Mouse (Mus musculus) embryonic facial prominence, embryonic 11.5 days (tissue): Measurements from ENCODE around the gene Olfr1155. TPM values are rescaled to one million over a fixed set of nuclear protein-coding genes. Genes with fewer than 3 reads are reported as not detected.

Source experiments
- polyA plus RNA-seq: library from polyadenylated mRNA; unstranded; fragments of >200 nt; fragmentation: Nextera tagmentation; extraction: Ambion mirVana; gene quantifications from 2 replicates; pipeline ENCODE4 v1.2.1, GENCODE M21; 2014

Olfr1155 gene
- polyA plus RNA-seq, 1 experiment from 2014 or later, result not detected

Other genes with a start within 250 kb of the Olfr1155 start
- gene Olfr1137, start 232.0 kb downstream of the Olfr1155 start, polyA plus RNA-seq, result not detected in 2 replicates
- gene Olfr1138, start 205.2 kb downstream of the Olfr1155 start, polyA plus RNA-seq, result not detected in 2 replicates
- gene Olfr1140, start 201.4 kb downstream of the Olfr1155 start, polyA plus RNA-seq, result not detected in 2 replicates
- gene Olfr1141, start 191.1 kb downstream of the Olfr1155 start, polyA plus RNA-seq, result not detected in 2 replicates
- not detected in 2 replicates for gene Olfr152, start 165.7 kb downstream of the Olfr1155 start, polyA plus RNA-seq
- gene Olfr1143, start 144.5 kb downstream of the Olfr1155 start, polyA plus RNA-seq, result 0.17 TPM in 1 of 2 replicates, not detected in the other
- gene Olfr1145, start 135.3 kb downstream of the Olfr1155 start, polyA plus RNA-seq, result not detected in 2 replicates
- not detected in 2 replicates for gene Olfr1148, start 114.6 kb downstream of the Olfr1155 start, polyA plus RNA-seq
- not detected in 2 replicates for gene Olfr1150-ps1, start 101.1 kb downstream of the Olfr1155 start, polyA plus RNA-seq
- not detected in 2 replicates for gene Olfr1151, start 89.3 kb downstream of the Olfr1155 start, polyA plus RNA-seq
- not detected in 2 replicates for gene Olfr1152, start 78.6 kb downstream of the Olfr1155 start, polyA plus RNA-seq
- not detected in 2 replicates for gene Olfr1153, start 50.2 kb downstream of the Olfr1155 start, polyA plus RNA-seq
- gene Olfr1154, start 40.0 kb downstream of the Olfr1155 start, polyA plus RNA-seq, result not detected in 2 replicates
- gene Olfr1156, start 8.0 kb upstream of the Olfr1155 start, polyA plus RNA-seq, result not detected in 2 replicates
- gene Olfr1157, start 23.2 kb upstream of the Olfr1155 start, polyA plus RNA-seq, result not detected in 2 replicates
- not detected in 2 replicates for gene Olfr74, start 29.5 kb upstream of the Olfr1155 start, polyA plus RNA-seq
- not detected in 2 replicates for gene Olfr1158, start 45.0 kb upstream of the Olfr1155 start, polyA plus RNA-seq
- not detected in 2 replicates for gene Olfr1160, start 63.1 kb upstream of the Olfr1155 start, polyA plus RNA-seq
- not detected in 2 replicates for gene Olfr1161, start 77.6 kb upstream of the Olfr1155 start, polyA plus RNA-seq
- not detected in 2 replicates for gene Olfr73, start 92.6 kb upstream of the Olfr1155 start, polyA plus RNA-seq
- not detected in 2 replicates for gene Olfr1162, start 106.0 kb upstream of the Olfr1155 start, polyA plus RNA-seq
- gene Olfr1163, start 126.7 kb upstream of the Olfr1155 start, polyA plus RNA-seq, result not detected in 2 replicates
- not detected in 2 replicates for gene Olfr1164, start 148.8 kb upstream of the Olfr1155 start, polyA plus RNA-seq
- gene Olfr1166, start 183.1 kb upstream of the Olfr1155 start, polyA plus RNA-seq, result not detected in 2 replicates
- gene Olfr1167, start 210.1 kb upstream of the Olfr1155 start, polyA plus RNA-seq, result not detected in 2 replicates
- not detected in 2 replicates for gene Olfr1168, start 236.7 kb upstream of the Olfr1155 start, polyA plus RNA-seq